Mouse (Mus musculus) urinary bladder, adult 18-20 months (tissue): Measurements from ENCODE around the gene Cdc42ep3.

Experiments used
- DNase-seq, 2 experiments: peaks; one replicate each; pipeline ENCODE4 v3.0.0; 2022; ENCODE audit warnings: low spot score in 2 of 2, mixed read lengths in 2 of 2

Gene Cdc42ep3

DNA sequence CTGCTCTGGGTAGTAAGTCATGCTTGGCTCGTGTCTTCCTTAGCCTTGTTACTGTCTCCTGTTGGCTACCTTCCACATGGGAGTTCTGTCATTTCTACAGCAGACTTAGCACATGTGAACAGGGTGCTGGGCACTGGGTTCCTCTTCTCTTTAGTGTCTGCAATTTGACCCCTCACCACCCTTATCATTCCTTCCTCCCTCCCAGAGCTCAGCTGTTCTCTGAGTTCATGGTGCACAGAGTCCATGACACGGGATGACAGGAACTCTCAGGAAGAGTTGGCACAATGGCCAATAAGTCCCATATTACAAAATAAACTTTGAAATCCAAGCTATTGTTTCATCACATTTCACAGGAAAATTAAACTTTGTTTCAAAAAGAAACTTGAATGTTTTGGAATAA, 64.2 kb downstream of the Cdc42ep3 start:
- DNase-seq: no peak

- DNase-seq: no peak
These were observed 67.6 kb downstream of the Cdc42ep3 start for GRCm38 (mm10) chr17:79287302-79287701.

GRCm38 (mm10) chr17:79285030-79285601, 69.8 kb downstream of the Cdc42ep3 start:
- DNase-seq: no peak
